Mouse (Mus musculus): Measurements from ENCODE around the gene Ttc28. TPM values are rescaled to one million over a fixed set of nuclear protein-coding genes. Genes with fewer than 3 reads are reported as not detected.

The Ttc28 gene
- total and polyA plus RNA-seq, 3 experiments = 1.1 to 1.8 TPM; not detected in 1

- peaks cover 48% of the 10 kb centered on the region for H3K79me2 ChIP-seq (ENCODE audit: control insufficient read depth, insufficient read depth, low read length, poor library complexity)
- H3K36me3 ChIP-seq (ENCODE audit: control insufficient read depth in 1 of 2, insufficient read depth in 2 of 2, low read length in 2 of 2) = peaks cover 14 to 21% of the 10 kb centered on the region in 2 experiments
Observed at GRCm38 (mm10) chr5:111335939-111336691, 456.5 kb downstream of the Ttc28 start.

More at GRCm38 (mm10) chr5:111335939-111336691, 456.5 kb downstream of the Ttc28 start:
- TF ChIP-seq TAL1 (IDR thresholded peaks at IDR 0.05; ENCODE audit: low read length) = no peak
- no peak for TF ChIP-seq SMC3 (IDR thresholded peaks at IDR 0.05; ENCODE audit: low read depth, low read length)
- no peak for TF ChIP-seq USF1 (IDR thresholded peaks at IDR 0.05; ENCODE audit: low read depth, low read length)
- TF ChIP-seq ZMIZ1 (IDR thresholded peaks at IDR 0.05; ENCODE audit: low read depth, low read length) = no peak
- TF ChIP-seq POLR2A (IDR thresholded peaks at IDR 0.05; ENCODE audit: control insufficient read depth in 1 of 2, insufficient read depth in 1 of 2, low read depth in 1 of 2, low read length in 2 of 2, poor library complexity in 1 of 2) = no peak
- no peak for TF ChIP-seq MXI1 (IDR thresholded peaks at IDR 0.05; ENCODE audit: low read depth, low read length)
- TF ChIP-seq BHLHE40 (IDR thresholded peaks at IDR 0.05; ENCODE audit: borderline replicate concordance, low read depth, low read length) = no peak
- no peak for TF ChIP-seq ELF1 (IDR thresholded peaks at IDR 0.05; ENCODE audit: low read depth, low read length)
- no peak for TF ChIP-seq GATA1 (IDR thresholded peaks at IDR 0.05; ENCODE audit: low read depth, low read length)
- no peak for TF ChIP-seq ETS1 (IDR thresholded peaks at IDR 0.05; ENCODE audit: low read depth, low read length)
- TF ChIP-seq ZKSCAN1 (IDR thresholded peaks at IDR 0.05; ENCODE audit: low read depth, low read length) = no peak
- TF ChIP-seq TCF12 (IDR thresholded peaks at IDR 0.05; ENCODE audit: low read depth, low read length) = no peak
- TF ChIP-seq MAX (IDR thresholded peaks at IDR 0.05; ENCODE audit: low read length) = no peak
- no peak for TF ChIP-seq SIN3A (IDR thresholded peaks at IDR 0.05; ENCODE audit: low read length)
- TF ChIP-seq CHD2 (IDR thresholded peaks at IDR 0.05; ENCODE audit: low read length) = no peak
- Histone ChIP-seq H3K4me3 (ENCODE audit: control insufficient read depth in 1 of 2, insufficient read depth in 1 of 2, low read depth in 2 of 2, low read length in 2 of 2) (no peak overlapping the region), H3K4me1 (ENCODE audit: control insufficient read depth in 1 of 2, insufficient read depth in 2 of 2, low read length in 2 of 2) (peaks cover 3 to 11% of the 10 kb centered on the region in 2 experiments; a peak in 2 of 4 replicates), H3K9ac (ENCODE audit: control insufficient read depth, low read depth, low read length, poor library complexity, severe bottlenecking) (no peak overlapping the region), H3K27ac (ENCODE audit: control insufficient read depth, low read depth, low read length) (no peak overlapping the region), H3K9me3 (replicated peaks; ENCODE audit: insufficient read depth, low read length) (no peaks in the 10 kb centered on the region), H3K27me3 (ENCODE audit: control insufficient read depth in 1 of 2, insufficient read depth in 2 of 2, low read length in 2 of 2) (no peaks in the 10 kb centered on the region)
- no peak for DNase-seq (ENCODE audit: low read depth, low spot score)

Other genes with a start within 250 kb of the Ttc28 start
- 67.2 and 72.8 TPM in 2 replicates for gene Noc4l, start 226.4 kb upstream of the Ttc28 start, total RNA-seq (2012; rRNA removed)
- gene Noc4l, start 226.4 kb upstream of the Ttc28 start, polyA plus RNA-seq (2012; ENCODE audit: insufficient read depth in 1 of 2, insufficient read length in 2 of 2, low read depth in 1 of 2, low replicate concordance in 2 of 2, missing spikeins in 1 of 2) = 100 to 1,000 TPM in 1 of 2 experiments, not detected in 1; 181 TPM
- gene Ddx51, start 226.4 kb upstream of the Ttc28 start, total RNA-seq (2012; rRNA removed) = 11.6 and 16.3 TPM in 2 replicates
- 100 to 1,000 TPM in 1 of 2 experiments, 10 to 100 TPM in 1; 52.9 to 285 TPM for gene Ddx51, start 226.4 kb upstream of the Ttc28 start, polyA plus RNA-seq (2012; ENCODE audit: insufficient read depth in 1 of 2, insufficient read length in 2 of 2, low read depth in 1 of 2, low replicate concordance in 2 of 2, missing spikeins in 1 of 2)
- 21.5 and 27.1 TPM in 2 replicates for gene Ep400, start 109.1 kb upstream of the Ttc28 start, total RNA-seq (2012; rRNA removed)
- 10 to 100 TPM; 27.2 to 96.8 TPM for gene Ep400, start 109.1 kb upstream of the Ttc28 start, polyA plus RNA-seq (2012; ENCODE audit: insufficient read depth in 1 of 2, insufficient read length in 2 of 2, low read depth in 1 of 2, low replicate concordance in 2 of 2, missing spikeins in 1 of 2)
- gene Pus1, start 99.1 kb upstream of the Ttc28 start, total RNA-seq (2012; rRNA removed) = 97.6 and 107 TPM in 2 replicates
- 100 to 1,000 TPM; 117 to 248 TPM for gene Pus1, start 99.1 kb upstream of the Ttc28 start, polyA plus RNA-seq (2012; ENCODE audit: insufficient read depth in 1 of 2, insufficient read length in 2 of 2, low read depth in 1 of 2, low replicate concordance in 2 of 2, missing spikeins in 1 of 2)
- 4.9 and 5.2 TPM in 2 replicates for gene Ulk1, start 69.7 kb upstream of the Ttc28 start, total RNA-seq (2012; rRNA removed)
- 10 to 100 TPM in 1 of 2 experiments, not detected in 1; 23.0 TPM for gene Ulk1, start 69.7 kb upstream of the Ttc28 start, polyA plus RNA-seq (2012; ENCODE audit: insufficient read depth in 1 of 2, insufficient read length in 2 of 2, low read depth in 1 of 2, low replicate concordance in 2 of 2, missing spikeins in 1 of 2)
- 20.1 and 29.4 TPM in 2 replicates for gene Hscb, start 40.0 kb upstream of the Ttc28 start, total RNA-seq (2012; rRNA removed)
- 10 to 100 TPM in 1 of 2 experiments, not detected in 1; 29.0 TPM for gene Hscb, start 40.0 kb upstream of the Ttc28 start, polyA plus RNA-seq (2012; ENCODE audit: insufficient read depth in 1 of 2, insufficient read length in 2 of 2, low read depth in 1 of 2, low replicate concordance in 2 of 2, missing spikeins in 1 of 2)
- 22.2 and 23.9 TPM in 2 replicates for gene Chek2, start 39.8 kb upstream of the Ttc28 start, total RNA-seq (2012; rRNA removed)
- 10 to 100 TPM in 1 of 2 experiments, not detected in 1; 24.1 TPM for gene Chek2, start 39.8 kb upstream of the Ttc28 start, polyA plus RNA-seq (2012; ENCODE audit: insufficient read depth in 1 of 2, insufficient read length in 2 of 2, low read depth in 1 of 2, low replicate concordance in 2 of 2, missing spikeins in 1 of 2)

All from MEL (cell line).